Mouse (Mus musculus) cerebellum, adult 2 months (tissue): ENCODE data around the gene Sesn1. TPM values are rescaled to one million over a fixed set of nuclear protein-coding genes. Genes with fewer than 3 reads are reported as not detected.

ENCODE experiments used
- DNase-seq, 2 experiments: peaks; one replicate each; pipeline ENCODE4 v3.0.0; 2021
- H3K27ac ChIP-seq: fragments of 200-500 bp; 2 replicates; pipeline ENCODE4 v1.5.1; 2012; ENCODE audit warnings: low read length, control low read depth, inconsistent platforms; ENCODE audit not compliant: insufficient read depth
- H3K27me3 ChIP-seq: fragments of 200-500 bp; 2 replicates; pipeline ENCODE4 v1.6.1; 2012; ENCODE audit warnings: inconsistent platforms, mild to moderate bottlenecking, low read length, moderate library complexity; ENCODE audit not compliant: control insufficient read depth, insufficient read depth
- H3K4me1 ChIP-seq: fragments of 200-500 bp; 2 replicates; pipeline ENCODE4 v1.6.1; 2011; ENCODE audit warnings: low read length; ENCODE audit not compliant: control insufficient read depth, insufficient read depth
- H3K4me3 ChIP-seq: fragments of 200-500 bp; replicated peaks from 2 replicates; pipeline ENCODE3; 2011; ENCODE audit warnings: mild to moderate bottlenecking, low read depth, low read length, control low read depth; ENCODE audit not compliant: insufficient read depth
- CTCF ChIP-seq: fragments of 200-500 bp; IDR thresholded peaks from 2 replicates; pipeline ENCODE4 v1.5.1; 2011; ENCODE audit warnings: low read depth, mild to moderate bottlenecking, control low read depth, low read length, moderate library complexity, borderline replicate concordance; ENCODE audit not compliant: insufficient read depth
- POLR2A ChIP-seq: fragments of 200-500 bp; IDR thresholded peaks from 2 replicates; pipeline ENCODE4 v1.6.1; 2011; ENCODE audit warnings: low read length, control low read depth, borderline replicate concordance; ENCODE audit not compliant: insufficient read depth
- WGBS: fragments of 180-500 bp; shearing (Covaris S2); methylation state at CpG from one replicate; pipeline ENCODE4 v1.1.7; 2018; 5-methylcytosine and 5-hydroxymethylcytosine counted together
- polyA plus RNA-seq: library from polyadenylated mRNA; depleted of rRNA; stranded (reverse); fragments of >200 nt; gene quantifications from 2 replicates; pipeline ENCODE4 v1.2.3, GENCODE M21; 2012

Sesn1 gene
- polyA plus RNA-seq, 1 experiment, result 67.7 TPM

- no peaks in the 10 kb centered on the region for H3K27me3 ChIP-seq
- 0 out of 2 replicates have a peak overlapping the region, but pooled peaks have one; percentile 17 for H3K27ac ChIP-seq
- no peak for TF ChIP-seq CTCF
- no peak for TF ChIP-seq POLR2A
- WGBS, result 10% methylated on average over 3 of the region's 3 CpGs
- no peak overlapping the region for H3K4me3 ChIP-seq
- peak in 1 of 2 experiments; percentile 34 for DNase-seq
- peaks cover 10% of the 10 kb centered on the region; the same call in 1 of the 2 replicates for H3K4me1 ChIP-seq
Observed at GRCm38 (mm10) chr10:41866069-41866837, 56.5 kb downstream of the Sesn1 start.

- Histone ChIP-seq H3K27me3 (no peaks in the 10 kb centered on the region), H3K4me3 (no peak overlapping the region), H3K4me1 (peaks cover 13% of the 10 kb centered on the region; the same call in 1 of the 2 replicates), H3K27ac (no peak overlapping the region)
- no peak for TF ChIP-seq CTCF
- TF ChIP-seq POLR2A, result no peak
- no peak for DNase-seq
Observed at GRCm38 (mm10) chr10:41866838-41867154, 57.1 kb downstream of the Sesn1 start.

GRCm38 (mm10) chr10:41867956-41868355 lies 58.2 kb downstream of the Sesn1 start:
- no peak for DNase-seq
- Histone ChIP-seq H3K4me1 (peaks cover 18% of the 10 kb centered on the region), H3K27ac (no peak overlapping the region), H3K4me3 (no peak overlapping the region), H3K27me3 (no peaks in the 10 kb centered on the region)
- no peak for TF ChIP-seq CTCF
- no peak for TF ChIP-seq POLR2A
- whole genome bisulfite sequencing, result 94% methylated on average over 5 of the region's 5 CpGs

GRCm38 (mm10) chr10:41870101-41870500 lies 60.4 kb downstream of the Sesn1 start:
- 65% methylated on average over 2 of the region's 2 CpGs for WGBS
- Histone ChIP-seq H3K4me1 (peaks cover 16% of the 10 kb centered on the region), H3K27me3 (no peaks in the 10 kb centered on the region), H3K27ac (no peak overlapping the region), H3K4me3 (no peak overlapping the region)
- TF ChIP-seq CTCF (no peak), POLR2A (no peak)
- DNase-seq, result no peak

- H3K4me1 ChIP-seq, result peaks cover 12% of the 10 kb centered on the region
- H3K27ac ChIP-seq, result no peak overlapping the region
- no peaks in the 10 kb centered on the region for H3K27me3 ChIP-seq
- no peak for DNase-seq
- H3K4me3 ChIP-seq, result no peak overlapping the region
- no peak for TF ChIP-seq CTCF
- TF ChIP-seq POLR2A, result no peak
- 33% methylated on average over 2 of the region's 2 CpGs for WGBS
Observed at GRCm38 (mm10) chr10:41871564-41871963, 61.8 kb downstream of the Sesn1 start.

GRCm38 (mm10) chr10:41875624-41876023 lies 65.9 kb downstream of the Sesn1 start:
- H3K4me1 ChIP-seq, result peaks cover 23% of the 10 kb centered on the region
- TF ChIP-seq CTCF (no peak), POLR2A (no peak)
- no peak overlapping the region for H3K4me3 ChIP-seq
- H3K27ac ChIP-seq, result no peak overlapping the region
- H3K27me3 ChIP-seq, result no peaks in the 10 kb centered on the region
- no peak for DNase-seq

- peaks cover 22% of the 10 kb centered on the region for H3K4me1 ChIP-seq
- no peak overlapping the region for H3K4me3 ChIP-seq
- H3K27me3 ChIP-seq, result no peaks in the 10 kb centered on the region
- H3K27ac ChIP-seq, result no peak overlapping the region
- DNase-seq, result no peak
- TF ChIP-seq CTCF (no peak), POLR2A (no peak)
- WGBS, result 80% methylated on average over 11 of the region's 11 CpGs
Observed at GRCm38 (mm10) chr10:41878344-41878743, 68.6 kb downstream of the Sesn1 start.

- Histone ChIP-seq H3K4me1 (peaks cover 22% of the 10 kb centered on the region), H3K27me3 (no peaks in the 10 kb centered on the region), H3K4me3 (no peak overlapping the region), H3K27ac (no peak overlapping the region)
- WGBS, result 52% methylated on average over 1 of the region's 1 CpGs
- DNase-seq, result no peak
- TF ChIP-seq POLR2A (no peak), CTCF (no peak)
Observed at GRCm38 (mm10) chr10:41879675-41880074, 69.9 kb downstream of the Sesn1 start.
